ENCODE assay signal across 9 mouse cellular contexts in the genomic region with DNA sequence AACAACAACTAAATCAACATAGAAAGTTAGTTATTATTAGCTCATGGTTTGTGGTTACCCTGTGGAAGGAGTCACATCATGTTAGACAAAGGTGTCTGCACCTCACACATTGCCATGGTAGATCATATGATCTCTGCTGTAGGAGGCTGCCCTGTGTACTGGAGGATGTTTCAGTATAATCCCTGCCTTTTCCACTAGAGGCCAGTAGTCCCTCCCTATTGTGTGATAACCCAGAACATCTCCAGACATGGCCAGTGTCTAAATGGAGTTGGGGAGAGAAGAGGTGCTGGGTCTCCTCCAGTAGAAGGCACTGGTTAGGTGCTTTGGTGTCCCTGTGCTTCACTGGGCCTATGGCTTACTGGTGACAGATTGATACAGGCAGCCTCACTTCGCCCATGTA.
DNase-seq lines count a peak whose midpoint lies in the region; ATAC-seq and TF ChIP-seq lines count a peak whose summit lies in the region.
"Had no signal": no experiment of that assay in that cellular context is flagged by ENCODE, and none has a peak within 500 bp of the region (broad histone marks: within the 10 kb centered on the region; RNA-seq: fewer than 3 reads in every experiment).

No protein-coding gene starts in this region.

- 87% methylated on average over 1 of the region's 1 CpGs for WGBS in hindbrain, embryonic 11.5 days
- WGBS in hindbrain, embryonic 16.5 days = 77% methylated on average over 1 of the region's 1 CpGs
- 96% methylated on average over 1 of the region's 1 CpGs for WGBS in intestine, embryonic 15.5 days

- no peak for TF ChIP-seq EP300 in MEL (IDR thresholded peaks at IDR 0.05; ENCODE audit: low read depth in 1 of 2, low read length in 2 of 2)

- peak; percentile 62 for ATAC-seq in hindbrain, embryonic 11.5 days (ENCODE audit: low FRiP score)
- no peak for ATAC-seq in hindbrain, embryonic 16.5 days
- peak; percentile 49; the same call in 1 of the 2 replicates for ATAC-seq in intestine, embryonic 15.5 days

- H3K27ac ChIP-seq in hindbrain, embryonic 11.5 days (ENCODE audit: low read depth, low read length) = no peak overlapping the region
- no peak overlapping the region for H3K27ac ChIP-seq in hindbrain, embryonic 16.5 days (ENCODE audit: low read depth, low read length)
- H3K27ac ChIP-seq in MEL (ENCODE audit: control insufficient read depth, low read depth, low read length) = no peak overlapping the region
- H3K27ac ChIP-seq in intestine, embryonic 15.5 days = no peak overlapping the region
- H3K27ac ChIP-seq: heart, embryonic 13.5 days had no signal

- TF ChIP-seq CTCF in MEL (IDR thresholded peaks at IDR 0.05 in 2 of 3, conservative IDR thresholded peaks at IDR 0.05 in 1 of 3; ENCODE audit: control insufficient read depth in 1 of 3, insufficient read depth in 1 of 3, low read depth in 2 of 3, low read length in 3 of 3, poor library complexity in 1 of 3, severe bottlenecking in 1 of 3) = peak in 2 of 3 experiments; percentile 35 to 50; a peak in 4 of 6 replicates

- DNase-seq in hindbrain, embryonic 11.5 days (ENCODE audit: low spot score) = no peak
- DNase-seq in 416B (ENCODE audit: low read depth) (peak; percentile 53), MEL (ENCODE audit: low read depth, low spot score) (peak; percentile 29)
- DNase-seq in thymus, postnatal 4 days = no peak
- no peak for DNase-seq in layer of hippocampus, adult 8-10 months (ENCODE audit: low spot score in 2 of 2)
- no peak for DNase-seq in thymus, postnatal 10 days (ENCODE audit: low spot score in 2 of 2)

- H3K79me2 ChIP-seq in MEL (ENCODE audit: control insufficient read depth, insufficient read depth, low read length, poor library complexity) = no peaks in the 10 kb centered on the region

- TF ChIP-seq RAD21 in MEL (IDR thresholded peaks at IDR 0.05; ENCODE audit: low read depth, low read length) = peak; percentile 37

- H3K4me2 ChIP-seq in hindbrain, embryonic 11.5 days (replicated peaks; ENCODE audit: low read depth, low read length) = no peak overlapping the region
- H3K4me2 ChIP-seq in hindbrain, embryonic 16.5 days (ENCODE audit: low read length) = no peak overlapping the region
- no peak overlapping the region for H3K4me2 ChIP-seq in intestine, embryonic 15.5 days (replicated peaks)
- H3K4me2 ChIP-seq: heart, embryonic 13.5 days had no signal

- no peak overlapping the region for H3K4me3 ChIP-seq in hindbrain, embryonic 11.5 days (ENCODE audit: low read depth, low read length)
- H3K4me3 ChIP-seq in hindbrain, embryonic 16.5 days (ENCODE audit: low read length) = no peak overlapping the region
- no peak overlapping the region for H3K4me3 ChIP-seq in MEL (ENCODE audit: control insufficient read depth in 1 of 2, insufficient read depth in 1 of 2, low read depth in 2 of 2, low read length in 2 of 2)
- no peak overlapping the region for H3K4me3 ChIP-seq in intestine, embryonic 15.5 days (replicated peaks)
- H3K4me3 ChIP-seq: heart, embryonic 13.5 days had no signal

- no peak for TF ChIP-seq POLR2A in MEL (IDR thresholded peaks at IDR 0.05; ENCODE audit: control insufficient read depth in 1 of 2, insufficient read depth in 1 of 2, low read depth in 1 of 2, low read length in 2 of 2, poor library complexity in 1 of 2)

- H3K36me3 ChIP-seq in hindbrain, embryonic 11.5 days (ENCODE audit: control insufficient read depth, insufficient read depth, low read length) = no peaks in the 10 kb centered on the region
- H3K36me3 ChIP-seq in hindbrain, embryonic 16.5 days (ENCODE audit: control insufficient read depth, insufficient read depth, low read length) = no peaks in the 10 kb centered on the region
- H3K36me3 ChIP-seq in MEL (ENCODE audit: control insufficient read depth in 1 of 2, insufficient read depth in 2 of 2, low read length in 2 of 2) = no peaks in the 10 kb centered on the region
- no peaks in the 10 kb centered on the region for H3K36me3 ChIP-seq in intestine, embryonic 15.5 days
- H3K36me3 ChIP-seq: heart, embryonic 13.5 days had no signal

- H3K9me3 ChIP-seq in hindbrain, embryonic 11.5 days (ENCODE audit: control insufficient read depth, low read length) = no peaks in the 10 kb centered on the region
- no peaks in the 10 kb centered on the region for H3K9me3 ChIP-seq in hindbrain, embryonic 16.5 days (ENCODE audit: control insufficient read depth, low read length)
- H3K9me3 ChIP-seq in MEL (replicated peaks; ENCODE audit: insufficient read depth, low read length) = no peaks in the 10 kb centered on the region
- H3K9me3 ChIP-seq in intestine, embryonic 15.5 days = no peaks in the 10 kb centered on the region
- H3K9me3 ChIP-seq: heart, embryonic 13.5 days had no signal

- no peaks in the 10 kb centered on the region for H3K27me3 ChIP-seq in hindbrain, embryonic 11.5 days (ENCODE audit: control insufficient read depth, insufficient read depth, low read length)
- no peaks in the 10 kb centered on the region for H3K27me3 ChIP-seq in hindbrain, embryonic 16.5 days (replicated peaks; ENCODE audit: control insufficient read depth, insufficient read depth, low read length)
- no peaks in the 10 kb centered on the region for H3K27me3 ChIP-seq in MEL (ENCODE audit: control insufficient read depth in 1 of 2, insufficient read depth in 2 of 2, low read length in 2 of 2)
- H3K27me3 ChIP-seq in intestine, embryonic 15.5 days (replicated peaks) = no peaks in the 10 kb centered on the region
- H3K27me3 ChIP-seq: heart, embryonic 13.5 days had no signal

- H3K4me1 ChIP-seq in hindbrain, embryonic 11.5 days (replicated peaks; ENCODE audit: control insufficient read depth, insufficient read depth, low read length) = no peaks in the 10 kb centered on the region
- no peaks in the 10 kb centered on the region; the same call in 1 of the 2 replicates for H3K4me1 ChIP-seq in hindbrain, embryonic 16.5 days (ENCODE audit: control insufficient read depth, insufficient read depth, low read depth, low read length)
- no peaks in the 10 kb centered on the region for H3K4me1 ChIP-seq in MEL (ENCODE audit: control insufficient read depth in 1 of 2, insufficient read depth in 2 of 2, low read length in 2 of 2)
- H3K4me1 ChIP-seq in intestine, embryonic 15.5 days (replicated peaks) = no peaks in the 10 kb centered on the region

- H3K9ac ChIP-seq in hindbrain, embryonic 11.5 days (ENCODE audit: low read depth, low read length) = no peak overlapping the region
- no peak overlapping the region for H3K9ac ChIP-seq in hindbrain, embryonic 16.5 days (ENCODE audit: low read depth, low read length)
- H3K9ac ChIP-seq in MEL (ENCODE audit: control insufficient read depth, low read depth, low read length, poor library complexity, severe bottlenecking) = no peak overlapping the region
- H3K9ac ChIP-seq in intestine, embryonic 15.5 days = no peak overlapping the region
- H3K9ac ChIP-seq: heart, embryonic 13.5 days had no signal

TF ChIP-seq in MEL, 35 proteins besides CTCF, POLR2A, EP300 and RAD21:
- TF ChIP-seq USF1 (IDR thresholded peaks at IDR 0.05; ENCODE audit: low read depth, low read length) (no peak), SMC3 (IDR thresholded peaks at IDR 0.05; ENCODE audit: low read depth, low read length) (0 out of 2 replicates have a peak, but pooled peaks have one; percentile 17)
TF ChIP-seq in MEL: peak in this region for 1.

Comparison
In these comparisons a context has a peak if more than half of its experiments do, and no peak if none do; other contexts are left out.
1. DNase-seq: peak in 416B (single experiment) and MEL (single experiment); none in hindbrain, embryonic 11.5 days (single experiment), thymus, postnatal 4 days (single experiment), layer of hippocampus, adult 8-10 months (0 of 2) and thymus, postnatal 10 days (0 of 2).